Mouse (Mus musculus) CH12.LX (cell line): ENCODE measurements around the gene Tmem239.

Experiments used
- CHD2 ChIP-seq: IDR thresholded peaks from 2 replicates; pipeline ENCODE4 v1.6.1; 2011; ENCODE audit warnings: low read length, improper control_type of control experiment
- CTCF ChIP-seq, 2 experiments: IDR thresholded peaks in 1 of 2; conservative IDR thresholded peaks in 1 of 2; 2 replicates each; pipeline ENCODE4 v1.5.1; 2011 to 2012; ENCODE audit warnings: low read depth in 2 of 2, low read length in 2 of 2, improper control_type of control experiment in 1 of 2, inconsistent platforms in 1 of 2, mild to moderate bottlenecking in 1 of 2, moderate library complexity in 1 of 2
- EP300 ChIP-seq: IDR thresholded peaks from 2 replicates; pipeline ENCODE4 v1.6.1; 2011; ENCODE audit warnings: low read length, improper control_type of control experiment
- GABPA ChIP-seq: IDR thresholded peaks from 2 replicates; pipeline ENCODE4 v1.6.1; 2012; ENCODE audit warnings: low read depth, low read length, improper control_type of control experiment, inconsistent platforms; ENCODE audit not compliant: insufficient replicate concordance
- KAT2A ChIP-seq: IDR thresholded peaks from 2 replicates; pipeline ENCODE4 v1.6.1; 2012; ENCODE audit warnings: low read length, improper control_type of control experiment, inconsistent platforms; ENCODE audit not compliant: insufficient replicate concordance
- MAX ChIP-seq: IDR thresholded peaks from 2 replicates; pipeline ENCODE4 v1.6.1; 2011; ENCODE audit warnings: low read length, improper control_type of control experiment
- POLR2A ChIP-seq: IDR thresholded peaks from 2 replicates; pipeline ENCODE4 v1.6.1; 2011; ENCODE audit warnings: low read depth, mild to moderate bottlenecking, improper control_type of control experiment, low read length
- RAD21 ChIP-seq: IDR thresholded peaks from 2 replicates; pipeline ENCODE4 v1.6.1; 2011; ENCODE audit warnings: low read depth, mild to moderate bottlenecking, low read length, improper control_type of control experiment, moderate library complexity
- RCOR1 ChIP-seq: conservative IDR thresholded peaks from 2 replicates; pipeline ENCODE4 v1.6.1; 2012; ENCODE audit warnings: low read depth, mild to moderate bottlenecking, inconsistent platforms, low read length, improper control_type of control experiment
- SMC3 ChIP-seq: IDR thresholded peaks from 2 replicates; pipeline ENCODE4 v1.6.1; 2011; ENCODE audit warnings: low read depth, low read length, improper control_type of control experiment
- TBP ChIP-seq: conservative IDR thresholded peaks from 2 replicates; pipeline ENCODE4 v1.6.1; 2011; ENCODE audit warnings: low read depth, low read length, improper control_type of control experiment
- UBTF ChIP-seq: IDR thresholded peaks from 2 replicates; pipeline ENCODE4 v1.6.1; 2012; ENCODE audit warnings: low read depth, mild to moderate bottlenecking, inconsistent platforms, low read length, improper control_type of control experiment, moderate library complexity

DNA sequence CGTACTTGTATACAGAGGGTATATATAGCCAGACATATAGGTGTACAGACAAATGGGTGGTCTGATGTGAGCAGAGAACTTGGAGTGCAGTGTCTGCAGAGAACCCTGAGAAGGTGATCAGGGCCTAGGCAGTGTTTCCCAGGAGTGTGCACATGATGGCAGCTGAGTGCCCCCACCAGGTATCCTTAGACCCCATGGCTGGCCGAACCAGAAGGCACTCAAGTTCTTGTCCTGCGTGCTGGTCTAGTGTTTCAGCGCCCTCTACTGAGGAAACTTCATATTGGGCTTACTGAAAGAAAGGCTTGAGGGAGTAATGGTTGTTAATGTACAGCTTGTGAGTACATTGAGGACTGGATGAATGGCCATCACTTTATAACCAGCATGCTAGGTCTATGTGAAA, 26.9 kb downstream of the Tmem239 start:
- TF ChIP-seq POLR2A: no peak
- TF ChIP-seq EP300: no peak
- peak; percentile 37 to 82 for TF ChIP-seq CTCF (conservative IDR thresholded peaks at IDR 0.05 in 1 of 2, IDR thresholded peaks at IDR 0.05 in 1 of 2; ENCODE audit: low read depth in 2 of 2, low read length in 2 of 2)
- TF ChIP-seq SMC3: peak; percentile 74
- no peak for TF ChIP-seq KAT2A
- TF ChIP-seq MAX: no peak
- TF ChIP-seq GABPA: no peak
- no peak for TF ChIP-seq TBP
- TF ChIP-seq RAD21: peak; percentile 77
- TF ChIP-seq UBTF: no peak
- TF ChIP-seq RCOR1: no peak
- no peak for TF ChIP-seq CHD2
